Mouse (Mus musculus): ENCODE measurements around the gene Gm42688.

Gm42688 gene

GRCm38 (mm10) chr6:83084477-83084876 is 16.9 kb upstream of the Gm42688 start:
- no peak for DNase-seq (ENCODE audit: low read depth, low spot score)

GRCm38 (mm10) chr6:83086121-83087035 is 15.0 kb upstream of the Gm42688 start, which contains the start of gene Lbx2:
Gene Lbx2 (plus strand): TSS chr6:83086367.
- no peak for DNase-seq (ENCODE audit: low read depth, low spot score)

- no peak for DNase-seq (ENCODE audit: low read depth, low spot score)
Measured at GRCm38 (mm10) chr6:83087205-83087925, 14.1 kb upstream of the Gm42688 start.

- DNase-seq (ENCODE audit: low read depth, low spot score): no peak
Measured at GRCm38 (mm10) chr6:83087926-83088260, 13.5 kb upstream of the Gm42688 start.

GRCm38 (mm10) chr6:83092416-83093127 is 8.8 kb upstream of the Gm42688 start:
- no peak for DNase-seq (ENCODE audit: low read depth, low spot score)

- no peak for DNase-seq (ENCODE audit: low read depth, low spot score)
Measured at GRCm38 (mm10) chr6:83095968-83096367, 5.4 kb upstream of the Gm42688 start.

GRCm38 (mm10) chr6:83098411-83098810 is 3.0 kb upstream of the Gm42688 start:
- no peak for DNase-seq (ENCODE audit: low read depth, low spot score)

- no peak for DNase-seq (ENCODE audit: low read depth, low spot score)
Measured at GRCm38 (mm10) chr6:83101688-83102556, 505 bp downstream of the Gm42688 start.

GRCm38 (mm10) chr6:83103130-83103650 is 1.8 kb downstream of the Gm42688 start:
- DNase-seq (ENCODE audit: low read depth, low spot score): no peak

GRCm38 (mm10) chr6:83104158-83104557 is 2.7 kb downstream of the Gm42688 start:
- DNase-seq (ENCODE audit: low read depth, low spot score): no peak

- DNase-seq (ENCODE audit: low read depth, low spot score): no peak
Measured at GRCm38 (mm10) chr6:83107566-83108400, 6.4 kb downstream of the Gm42688 start.

GRCm38 (mm10) chr6:83108762-83109668 is 7.6 kb downstream of the Gm42688 start, which contains the start of gene Mrpl53:
Gene Mrpl53 (plus strand): TSS chr6:83109040.
- no peak for DNase-seq (ENCODE audit: low read depth, low spot score)

GRCm38 (mm10) chr6:83111510-83112136 is 10.2 kb downstream of the Gm42688 start:
- no peak for DNase-seq (ENCODE audit: low read depth, low spot score)

GRCm38 (mm10) chr6:83115011-83115671 is 13.7 kb downstream of the Gm42688 start, which contains the start of gene Mogs:
Gene Mogs (plus strand): TSS chr6:83115496.
- DNase-seq (ENCODE audit: low read depth, low spot score): no peak

- no peak for DNase-seq (ENCODE audit: low read depth, low spot score)
Measured at GRCm38 (mm10) chr6:83115682-83116372, 14.4 kb downstream of the Gm42688 start.

- DNase-seq (ENCODE audit: low read depth, low spot score): no peak
Measured at GRCm38 (mm10) chr6:83116373-83117164, 15.2 kb downstream of the Gm42688 start.

- no peak for DNase-seq (ENCODE audit: low read depth, low spot score)
Measured at GRCm38 (mm10) chr6:83117165-83117438, 15.7 kb downstream of the Gm42688 start.

Data from WW6 (cell line).